Mouse (Mus musculus) cerebellum, adult 2 months (tissue): ENCODE measurements around the gene Csnk1g1.

Experiments
- CTCF ChIP-seq: fragments of 200-500 bp; IDR thresholded peaks from 2 replicates; pipeline ENCODE4 v1.5.1; 2011; ENCODE audit warnings: low read depth, mild to moderate bottlenecking, control low read depth, low read length, moderate library complexity, borderline replicate concordance; ENCODE audit not compliant: insufficient read depth
- POLR2A ChIP-seq: fragments of 200-500 bp; IDR thresholded peaks from 2 replicates; pipeline ENCODE4 v1.6.1; 2011; ENCODE audit warnings: low read length, control low read depth, borderline replicate concordance; ENCODE audit not compliant: insufficient read depth

DNA sequence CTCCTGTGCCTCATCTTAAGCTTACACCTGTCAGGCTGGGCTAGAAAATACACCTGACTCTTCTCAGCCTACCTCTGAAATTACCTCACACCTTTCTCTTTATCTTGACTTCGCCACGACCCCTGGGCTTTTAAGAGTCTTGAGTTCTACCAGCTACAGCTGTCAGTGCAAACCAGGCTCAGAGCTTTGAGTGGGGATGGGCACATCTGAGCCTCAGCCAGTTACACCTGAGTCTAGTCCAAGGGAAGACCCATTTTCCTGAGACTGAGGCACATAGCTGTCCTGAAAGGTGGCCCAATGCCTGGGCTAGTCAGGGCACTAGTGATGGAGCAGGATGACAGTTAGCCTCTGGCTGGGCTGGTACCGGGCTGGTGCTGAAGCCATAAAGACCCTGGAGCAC is 158.1 kb downstream of the Csnk1g1 start:
- no peak for TF ChIP-seq POLR2A
- no peak for TF ChIP-seq CTCF
